Mouse (Mus musculus) liver, postnatal 0 days (tissue): ENCODE results near the gene Olfr522. TPM values are rescaled to one million over a fixed set of nuclear protein-coding genes. Genes with fewer than 3 reads are reported as not detected.

ENCODE experiments used
- ATAC-seq: fragments of 200-750 bp; cut with Nextera tagmentation; 2 replicates; pipeline ENCODE4 v1.8.0; 2017; ENCODE audit warnings: mild to moderate bottlenecking, moderate library complexity
- DNase-seq: peaks from one replicate; pipeline ENCODE4 v3.0.0-alpha.2; 2016
- H3K27ac ChIP-seq: fragments of 300-500 bp; sonication (generic); 2 replicates; pipeline ENCODE4 v1.5.1; 2014; ENCODE audit warnings: antibody characterized with exemption, moderate library complexity, mild to moderate bottlenecking, low read depth
- H3K27me3 ChIP-seq: fragments of 300-500 bp; sonication (generic); 2 replicates; pipeline ENCODE4 v1.6.1; 2014; ENCODE audit warnings: low read length, control low read depth, mixed read lengths; ENCODE audit not compliant: insufficient read depth
- H3K36me3 ChIP-seq: fragments of 300-500 bp; sonication (generic); replicated peaks from 2 replicates; pipeline ENCODE4 v1.6.1; 2014; ENCODE audit warnings: mild to moderate bottlenecking, control low read depth, low read length, moderate library complexity, mixed read lengths; ENCODE audit not compliant: insufficient read depth
- H3K4me1 ChIP-seq: fragments of 300-500 bp; sonication (generic); 2 replicates; pipeline ENCODE4 v1.6.1; 2014; ENCODE audit warnings: antibody characterized with exemption, mild to moderate bottlenecking, control low read depth; ENCODE audit not compliant: insufficient read depth
- H3K4me2 ChIP-seq: fragments of 300-500 bp; sonication (generic); 2 replicates; pipeline ENCODE4 v1.6.1; 2014; ENCODE audit warnings: low read depth, mild to moderate bottlenecking, low read length, moderate library complexity, mixed read lengths
- H3K4me3 ChIP-seq: fragments of 300-500 bp; sonication (generic); 2 replicates; pipeline ENCODE4 v1.5.1; 2014; ENCODE audit warnings: low read depth, low read length
- H3K9ac ChIP-seq: fragments of 300-500 bp; sonication (generic); replicated peaks from 2 replicates; pipeline ENCODE4 v1.6.1; 2014; ENCODE audit warnings: mild to moderate bottlenecking, moderate library complexity
- H3K9me3 ChIP-seq: fragments of 300-500 bp; sonication (generic); 2 replicates; pipeline ENCODE4 v1.6.1; 2016; ENCODE audit warnings: mild to moderate bottlenecking, control low read depth, low read length, mixed read lengths
- CTCF ChIP-seq: sonication (generic); IDR thresholded peaks from 2 replicates; pipeline ENCODE4 v1.5.1; 2016; ENCODE audit warnings: antibody characterized with exemption, low read depth
- EP300 ChIP-seq: IDR thresholded peaks from 2 replicates; pipeline ENCODE4 v1.6.1; 2016; ENCODE audit warnings: antibody characterized with exemption, low read depth, mild to moderate bottlenecking
- WGBS: fragments of 180-500 bp; shearing (Covaris S2); extraction: QIAGEN DNeasy Blood & Tissue Kit; methylation state at CpG from one replicate; pipeline ENCODE4 v1.1.7; 2014; ENCODE audit not compliant: insufficient replicate concordance; 5-methylcytosine and 5-hydroxymethylcytosine counted together
- polyA plus RNA-seq: library from polyadenylated mRNA; unstranded; fragments of >200 nt; fragmentation: Nextera tagmentation; extraction: Ambion mirVana; gene quantifications from 2 replicates; pipeline ENCODE4 v1.2.1, GENCODE M21; 2015

Gene Olfr522
- polyA plus RNA-seq, 1 experiment from 2014 or later, result not detected

DNA sequence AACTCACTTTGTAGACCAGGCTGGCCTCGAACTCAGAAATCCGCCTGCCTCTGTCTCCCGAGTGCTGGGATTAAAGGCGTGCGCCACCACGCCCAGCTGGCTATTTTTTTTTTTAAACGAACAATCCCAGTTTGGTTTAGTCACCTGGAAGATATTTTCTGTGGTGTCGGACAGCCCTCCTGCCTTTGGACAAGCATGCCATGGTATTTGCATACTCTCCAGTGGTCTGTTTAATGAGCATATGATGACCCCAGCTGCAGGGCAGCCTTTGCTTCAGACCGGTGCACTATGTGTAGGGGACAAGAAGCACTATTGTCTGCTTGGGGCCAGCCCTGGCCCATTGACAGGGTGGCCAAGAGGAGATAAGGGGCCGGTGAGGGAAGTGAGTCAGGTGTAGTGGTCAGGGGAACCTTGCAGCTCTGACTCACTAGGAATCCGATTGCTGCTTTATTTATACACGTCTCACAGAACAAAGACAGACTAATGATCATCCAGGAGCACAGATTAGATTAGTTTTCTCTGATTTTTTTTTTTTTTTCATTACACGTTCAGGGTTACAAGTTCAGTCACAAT, 43.1 kb downstream of the Olfr522 start:
- TF ChIP-seq EP300, result no peak
- TF ChIP-seq CTCF, result no peak
- 65% methylated on average over 12 of the region's 13 CpGs for WGBS

DNA sequence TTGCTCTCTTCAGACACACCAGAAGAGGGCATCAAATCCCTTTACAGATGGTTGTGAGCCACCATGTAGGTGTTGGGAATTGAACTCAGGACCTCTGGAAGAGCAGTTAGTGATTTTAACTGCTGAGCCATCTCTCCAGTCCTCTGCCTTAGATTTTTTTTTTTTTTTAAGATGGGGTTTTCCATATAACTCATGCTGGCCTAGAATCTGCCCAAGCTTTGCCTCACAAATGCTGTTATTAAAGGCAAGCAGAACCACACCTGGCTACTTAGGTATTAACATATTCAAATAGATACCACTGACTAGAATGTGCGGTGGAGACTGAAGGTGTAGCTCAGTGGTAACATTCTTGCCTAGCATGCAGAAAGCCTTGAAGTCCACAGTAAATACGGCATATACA, 44.1 kb downstream of the Olfr522 start:
- ATAC-seq, result no peak

More for the DNA sequence above, 43.1 kb downstream of the Olfr522 start:
- no peak overlapping the region for H3K4me2 ChIP-seq
- ATAC-seq (no peak), DNase-seq (no peak)
- no peak overlapping the region for H3K9ac ChIP-seq
- H3K9me3 ChIP-seq, result no peaks in the 10 kb centered on the region
- H3K36me3 ChIP-seq, result no peaks in the 10 kb centered on the region
- H3K27me3 ChIP-seq, result no peaks in the 10 kb centered on the region
- H3K27ac ChIP-seq, result no peak overlapping the region
- peaks cover 20% of the 10 kb centered on the region for H3K4me1 ChIP-seq
- H3K4me3 ChIP-seq, result no peak overlapping the region

GRCm38 (mm10) chr7:140116329-140117054, 48.1 kb downstream of the Olfr522 start, which contains the start of gene Echs1:
TSS of gene Echs1 (minus strand) at chr7:140116476.
- ATAC-seq (peak; percentile 90), DNase-seq (peak; percentile 94)
- Histone ChIP-seq H3K4me1 (peaks cover 12% of the 10 kb centered on the region), H3K36me3 (peaks cover 11% of the 10 kb centered on the region; the same call in 1 of the 2 replicates), H3K9me3 (no peaks in the 10 kb centered on the region), H3K27me3 (no peaks in the 10 kb centered on the region), H3K4me3 (peak within 1 kb of the TSS; percentile 78), H3K4me2 (peak within 1 kb of the TSS; percentile 98), H3K9ac (peak within 1 kb of the TSS; percentile 82), H3K27ac (peak within 1 kb of the TSS; percentile 98)
- TF ChIP-seq CTCF (no peak), EP300 (peak; percentile 81)
- WGBS, result 3% methylated on average over 27 of the region's 28 CpGs

More for the DNA sequence above, 44.1 kb downstream of the Olfr522 start:
- no peaks in the 10 kb centered on the region for H3K27me3 ChIP-seq
- WGBS, result 94% methylated on average over 2 of the region's 2 CpGs
- no peak for DNase-seq
- no peaks in the 10 kb centered on the region for H3K9me3 ChIP-seq
- H3K4me2 ChIP-seq, result no peak overlapping the region
- H3K27ac ChIP-seq, result no peak overlapping the region
- H3K4me1 ChIP-seq, result peaks cover 15% of the 10 kb centered on the region
- TF ChIP-seq CTCF (no peak), EP300 (no peak)
- H3K4me3 ChIP-seq, result no peak overlapping the region
- no peaks in the 10 kb centered on the region for H3K36me3 ChIP-seq
- H3K9ac ChIP-seq, result no peak overlapping the region

DNA sequence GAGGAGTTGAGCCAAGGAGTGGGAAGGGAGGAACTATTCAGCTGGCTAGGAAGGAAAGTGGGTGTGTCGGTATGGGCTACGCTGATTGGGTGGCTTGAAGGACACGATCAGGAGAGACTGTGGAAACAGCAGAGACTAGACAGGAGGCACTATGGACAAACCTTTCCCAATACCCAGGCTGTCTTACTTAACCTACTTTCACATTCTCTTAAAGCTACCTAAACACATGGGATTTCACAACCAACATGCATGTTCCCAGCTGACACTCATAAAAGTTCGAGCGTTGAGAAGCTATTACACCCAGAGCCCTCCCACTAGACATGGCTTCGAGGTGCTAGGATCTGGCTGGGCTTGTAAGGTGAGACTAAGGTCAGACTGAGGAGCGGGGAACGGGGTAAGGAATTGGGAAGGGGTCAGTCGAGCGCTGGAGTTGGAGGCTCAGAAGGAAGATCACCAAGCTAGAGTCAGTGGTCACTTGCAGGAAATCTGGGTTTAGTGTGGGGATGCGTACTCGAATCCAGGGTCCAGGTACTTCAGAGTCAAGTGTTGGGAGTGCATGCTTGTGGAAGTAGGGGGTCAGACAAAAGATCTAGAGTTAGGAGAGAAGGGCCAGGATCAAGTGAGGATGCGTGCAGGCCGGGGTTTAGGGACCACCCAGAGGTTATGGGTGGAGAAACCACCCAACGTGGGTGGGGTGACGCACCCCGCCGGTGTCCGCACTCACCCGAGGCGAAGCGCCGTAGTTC, 48.8 kb downstream of the Olfr522 start, which contains the start of gene Paox:
Paox (plus strand) TSS at position 217 of the 746 bp plus-strand sequence.
- H3K9ac ChIP-seq, result peak within 1 kb of the TSS; percentile 82
- ATAC-seq, result peak; percentile 85
- no peaks in the 10 kb centered on the region for H3K9me3 ChIP-seq
- peaks cover 16% of the 10 kb centered on the region for H3K36me3 ChIP-seq
- WGBS, result 2% methylated on average over 23 of the region's 23 CpGs
- H3K4me1 ChIP-seq, result peaks cover 12% of the 10 kb centered on the region
- no peaks in the 10 kb centered on the region for H3K27me3 ChIP-seq
- peak; percentile 71 for DNase-seq
- peak; percentile 20; the same call in 1 of the 2 replicates for TF ChIP-seq CTCF
- peak; percentile 91 for TF ChIP-seq EP300
- H3K4me3 ChIP-seq, result peak within 1 kb of the TSS; percentile 78
- H3K27ac ChIP-seq, result peak within 1 kb of the TSS; percentile 98
- H3K4me2 ChIP-seq, result peak within 1 kb of the TSS; percentile 98

DNA sequence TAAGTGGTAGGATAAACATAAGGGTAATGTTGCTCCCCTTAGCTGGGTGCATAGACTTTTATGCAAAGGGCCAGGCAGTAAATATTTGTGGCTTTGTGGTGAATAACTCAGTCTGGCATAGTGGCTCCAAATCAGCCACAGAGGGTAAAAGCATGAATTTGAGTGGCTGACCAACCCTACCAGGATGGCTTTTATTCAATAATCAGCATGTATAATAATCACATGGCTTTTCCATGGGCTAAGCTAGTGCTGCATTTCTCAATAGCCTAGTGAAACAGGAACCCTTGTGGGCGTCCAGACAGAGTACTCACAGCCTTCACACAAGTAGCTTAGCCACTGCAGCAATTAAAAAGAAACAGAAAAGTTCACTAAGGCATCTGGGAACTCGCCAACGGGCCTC, 52.6 kb downstream of the Olfr522 start:
- H3K4me1 ChIP-seq, result peaks cover 9% of the 10 kb centered on the region
- ATAC-seq (no peak), DNase-seq (no peak)
- no peak overlapping the region for H3K4me3 ChIP-seq
- no peak overlapping the region; the same call in 1 of the 2 replicates for H3K27ac ChIP-seq
- 58% methylated on average over 3 of the region's 3 CpGs for WGBS
- H3K36me3 ChIP-seq, result peaks cover 49% of the 10 kb centered on the region
- no peaks in the 10 kb centered on the region for H3K9me3 ChIP-seq
- TF ChIP-seq EP300 (no peak), CTCF (no peak)
- no peak overlapping the region for H3K9ac ChIP-seq
- no peak overlapping the region for H3K4me2 ChIP-seq
- no peaks in the 10 kb centered on the region for H3K27me3 ChIP-seq

Other genes starting within 250 kb of the Olfr522 start
- gene Utf1, start 221.0 kb downstream of the Olfr522 start, polyA plus RNA-seq, result not detected in 2 replicates
- gene 6430531B16Rik, start 186.0 kb downstream of the Olfr522 start, polyA plus RNA-seq, result not detected in 2 replicates
- gene Adam8, start 172.2 kb downstream of the Olfr522 start, polyA plus RNA-seq, result 1.2 and 1.8 TPM in 2 replicates
- 10.5 and 10.7 TPM in 2 replicates for gene Zfp511, start 128.4 kb downstream of the Olfr522 start, polyA plus RNA-seq
- gene Tubgcp2, start 128.1 kb downstream of the Olfr522 start, polyA plus RNA-seq, result 14.2 and 16.0 TPM in 2 replicates
- not detected in 2 replicates for gene Msx3, start 115.7 kb downstream of the Olfr522 start, polyA plus RNA-seq
- gene Caly, start 82.2 kb downstream of the Olfr522 start, polyA plus RNA-seq, result 0.29 and 0.47 TPM in 2 replicates
- gene Prap1, start 71.4 kb downstream of the Olfr522 start, polyA plus RNA-seq, result not detected in 2 replicates
- gene Fuom, start 62.3 kb downstream of the Olfr522 start, polyA plus RNA-seq, result 75.8 and 88.9 TPM in 2 replicates
- 14.0 and 17.5 TPM in 2 replicates for gene Paox, start 49.0 kb downstream of the Olfr522 start, polyA plus RNA-seq
- 194 and 203 TPM in 2 replicates for gene Echs1, start 48.3 kb downstream of the Olfr522 start, polyA plus RNA-seq
- 17.9 and 18.4 TPM in 2 replicates for gene Mtg1, start 27.2 kb downstream of the Olfr522 start, polyA plus RNA-seq
- 0.08 TPM in 2 replicates for gene Sprn, start 9.9 kb downstream of the Olfr522 start, polyA plus RNA-seq
- gene Olfr523, start 8.5 kb upstream of the Olfr522 start, polyA plus RNA-seq, result not detected in 2 replicates
- gene Olfr524, start 41.2 kb upstream of the Olfr522 start, polyA plus RNA-seq, result not detected in 2 replicates
- 0.04 TPM in 1 of 2 replicates, not detected in the other for gene Cd163l1, start 53.5 kb upstream of the Olfr522 start, polyA plus RNA-seq
- not detected in 2 replicates for gene 5830411N06Rik, start 82.5 kb upstream of the Olfr522 start, polyA plus RNA-seq
- gene Olfr525, start 156.1 kb upstream of the Olfr522 start, polyA plus RNA-seq, result not detected in 2 replicates
- not detected in 2 replicates for gene Olfr527, start 169.3 kb upstream of the Olfr522 start, polyA plus RNA-seq
- not detected in 2 replicates for gene Olfr60, start 196.9 kb upstream of the Olfr522 start, polyA plus RNA-seq
- gene Olfr530, start 211.6 kb upstream of the Olfr522 start, polyA plus RNA-seq, result not detected in 2 replicates
- gene Olfr531, start 238.2 kb upstream of the Olfr522 start, polyA plus RNA-seq, result not detected in 2 replicates